Mouse (Mus musculus): Measurements from ENCODE around the gene AC131692.1. TPM values are rescaled to one million over a fixed set of nuclear protein-coding genes. Genes with fewer than 3 reads are reported as not detected.

Gene AC131692.1
- polyA plus RNA-seq, 1 experiment from 2014 or later: not detected

- H3K27ac ChIP-seq: no peak overlapping the region
- no peak for ATAC-seq (ENCODE audit: low FRiP score, low read depth)
- peaks cover 23% of the 10 kb centered on the region for H3K4me1 ChIP-seq
- no peak overlapping the region for H3K4me3 ChIP-seq
- H3K9me3 ChIP-seq: no peaks in the 10 kb centered on the region
- H3K4me2 ChIP-seq (replicated peaks): no peak overlapping the region
- no peaks in the 10 kb centered on the region for H3K27me3 ChIP-seq (replicated peaks)
- WGBS: 93% methylated on average over 31 of the region's 31 CpGs
- peaks cover 54% of the 10 kb centered on the region for H3K36me3 ChIP-seq
- no peak overlapping the region for H3K9ac ChIP-seq
Measured at GRCm38 (mm10) chr19:6070571-6071250, 23.5 kb upstream of the AC131692.1 start.

GRCm38 (mm10) chr19:6071261-6071660, 23.0 kb upstream of the AC131692.1 start:
- Histone ChIP-seq H3K36me3 (peaks cover 54% of the 10 kb centered on the region), H3K27me3 (replicated peaks) (no peaks in the 10 kb centered on the region), H3K4me1 (peaks cover 22% of the 10 kb centered on the region), H3K27ac (no peak overlapping the region), H3K9ac (no peak overlapping the region), H3K4me2 (replicated peaks) (no peak overlapping the region), H3K4me3 (no peak overlapping the region), H3K9me3 (no peaks in the 10 kb centered on the region)
- WGBS: 95% methylated on average over 19 of the region's 19 CpGs
- no peak for ATAC-seq (ENCODE audit: low FRiP score, low read depth)

- 93% methylated on average over 5 of the region's 5 CpGs for WGBS
- Histone ChIP-seq H3K4me3 (no peak overlapping the region), H3K4me1 (peaks cover 9% of the 10 kb centered on the region), H3K27ac (no peak overlapping the region), H3K36me3 (peaks cover 49% of the 10 kb centered on the region), H3K9me3 (no peaks in the 10 kb centered on the region), H3K4me2 (replicated peaks) (no peak overlapping the region), H3K27me3 (replicated peaks) (no peaks in the 10 kb centered on the region), H3K9ac (no peak overlapping the region)
- ATAC-seq (ENCODE audit: low FRiP score, low read depth): no peak
Measured at GRCm38 (mm10) chr19:6073889-6074288, 20.3 kb upstream of the AC131692.1 start.

- H3K9me3 ChIP-seq: no peaks in the 10 kb centered on the region
- peak within 1 kb of the TSS; percentile 69 for H3K4me3 ChIP-seq
- peak within 1 kb of the TSS; percentile 92 for H3K4me2 ChIP-seq (replicated peaks)
- H3K27ac ChIP-seq: peak within 1 kb of the TSS; percentile 67; the same call in 1 of the 2 replicates
- peak; percentile 82 for ATAC-seq (ENCODE audit: low FRiP score, low read depth)
- peak within 1 kb of the TSS; percentile 61 for H3K9ac ChIP-seq
- no peaks in the 10 kb centered on the region for H3K27me3 ChIP-seq (replicated peaks)
- 2% methylated on average over 33 of the region's 33 CpGs for WGBS
- H3K36me3 ChIP-seq: peaks cover 37% of the 10 kb centered on the region
- peaks cover 8% of the 10 kb centered on the region for H3K4me1 ChIP-seq
Measured at GRCm38 (mm10) chr19:6076564-6077393, 17.4 kb upstream of the AC131692.1 start, which contains the start of gene Vps51. Gene Vps51 (minus strand): TSS chr19:6077231.

GRCm38 (mm10) chr19:6079983-6080480, 14.2 kb upstream of the AC131692.1 start, which contains the start of gene Tmem262:
Gene Tmem262 (plus strand): TSS chr19:6080033.
- H3K36me3 ChIP-seq: peaks cover 27% of the 10 kb centered on the region
- no peaks in the 10 kb centered on the region for H3K27me3 ChIP-seq (replicated peaks)
- H3K4me1 ChIP-seq: peaks cover 19% of the 10 kb centered on the region
- H3K4me2 ChIP-seq (replicated peaks): no peak within 1 kb of the TSS
- no peak for ATAC-seq (ENCODE audit: low FRiP score, low read depth)
- no peak within 1 kb of the TSS for H3K9ac ChIP-seq
- H3K27ac ChIP-seq: no peak within 1 kb of the TSS
- H3K9me3 ChIP-seq: no peaks in the 10 kb centered on the region
- no peak within 1 kb of the TSS for H3K4me3 ChIP-seq
- WGBS: 95% methylated on average over 12 of the region's 12 CpGs

GRCm38 (mm10) chr19:6082156-6082555, 12.1 kb upstream of the AC131692.1 start, which contains the start of gene Gm28374:
Gene Gm28374 (minus strand): TSS chr19:6082256.
- no peak within 1 kb of the TSS for H3K4me2 ChIP-seq (replicated peaks)
- H3K27me3 ChIP-seq (replicated peaks): no peaks in the 10 kb centered on the region
- H3K9me3 ChIP-seq: no peaks in the 10 kb centered on the region
- no peak for ATAC-seq (ENCODE audit: low FRiP score, low read depth)
- WGBS: 92% methylated on average over 9 of the region's 9 CpGs
- H3K9ac ChIP-seq: no peak within 1 kb of the TSS
- peaks cover 29% of the 10 kb centered on the region for H3K36me3 ChIP-seq
- no peak within 1 kb of the TSS for H3K27ac ChIP-seq
- peaks cover 22% of the 10 kb centered on the region for H3K4me1 ChIP-seq
- H3K4me3 ChIP-seq: no peak within 1 kb of the TSS

- WGBS: under 1% methylated on average over 58 of the region's 58 CpGs
- H3K36me3 ChIP-seq: peaks cover 41% of the 10 kb centered on the region
- ATAC-seq (ENCODE audit: low FRiP score, low read depth): peak; percentile 86
- no peak within 1 kb of the TSS for H3K27ac ChIP-seq
- peak within 1 kb of the TSS; percentile 73 for H3K9ac ChIP-seq
- H3K9me3 ChIP-seq: no peaks in the 10 kb centered on the region
- H3K4me1 ChIP-seq: peaks cover 22% of the 10 kb centered on the region
- no peaks in the 10 kb centered on the region for H3K27me3 ChIP-seq (replicated peaks)
- peak within 1 kb of the TSS; percentile 71 for H3K4me3 ChIP-seq
- H3K4me2 ChIP-seq (replicated peaks): peak within 1 kb of the TSS; percentile 84
Measured at GRCm38 (mm10) chr19:6084478-6085248, 9.6 kb upstream of the AC131692.1 start, which contains the start of the genes Zfpl1 and Cdca5. Gene Zfpl1 (minus strand): TSS chr19:6084956. Gene Cdca5 (plus strand): TSS chr19:6084983.

- Histone ChIP-seq H3K27me3 (replicated peaks) (no peaks in the 10 kb centered on the region), H3K9me3 (no peaks in the 10 kb centered on the region), H3K27ac (no peak overlapping the region), H3K4me2 (replicated peaks) (peak overlapping the region; percentile 84), H3K4me3 (peak overlapping the region; percentile 71), H3K9ac (peak overlapping the region; percentile 44; the same call in 1 of the 2 replicates), H3K36me3 (peaks cover 41% of the 10 kb centered on the region), H3K4me1 (peaks cover 22% of the 10 kb centered on the region)
- WGBS: under 1% methylated on average over 17 of the region's 17 CpGs
- peak; percentile 86 for ATAC-seq (ENCODE audit: low FRiP score, low read depth)
Measured at GRCm38 (mm10) chr19:6085417-6085879, 8.8 kb upstream of the AC131692.1 start.

- Histone ChIP-seq H3K27me3 (replicated peaks) (no peaks in the 10 kb centered on the region), H3K4me3 (no peak overlapping the region), H3K9me3 (no peaks in the 10 kb centered on the region), H3K4me2 (replicated peaks) (no peak overlapping the region), H3K27ac (no peak overlapping the region), H3K4me1 (peaks cover 17% of the 10 kb centered on the region), H3K36me3 (peaks cover 42% of the 10 kb centered on the region), H3K9ac (no peak overlapping the region)
- ATAC-seq (ENCODE audit: low FRiP score, low read depth): no peak
- WGBS: 93% methylated on average over 13 of the region's 13 CpGs
Measured at GRCm38 (mm10) chr19:6088841-6089240, 5.4 kb upstream of the AC131692.1 start.

- ATAC-seq (ENCODE audit: low FRiP score, low read depth): no peak
- no peak overlapping the region for H3K4me2 ChIP-seq (replicated peaks)
- H3K9ac ChIP-seq: no peak overlapping the region
- H3K36me3 ChIP-seq: peaks cover 23% of the 10 kb centered on the region; the same call in 1 of the 2 replicates
- no peaks in the 10 kb centered on the region for H3K9me3 ChIP-seq
- H3K27me3 ChIP-seq (replicated peaks): no peaks in the 10 kb centered on the region
- no peak overlapping the region for H3K4me3 ChIP-seq
- WGBS: 95% methylated on average over 3 of the region's 3 CpGs
- no peaks in the 10 kb centered on the region for H3K4me1 ChIP-seq
- H3K27ac ChIP-seq: no peak overlapping the region
Measured at GRCm38 (mm10) chr19:6097847-6098246, 3.6 kb downstream of the AC131692.1 start.

- H3K27ac ChIP-seq: no peak overlapping the region
- H3K4me3 ChIP-seq: no peak overlapping the region
- H3K4me1 ChIP-seq: no peaks in the 10 kb centered on the region
- no peaks in the 10 kb centered on the region for H3K27me3 ChIP-seq (replicated peaks)
- H3K9me3 ChIP-seq: no peaks in the 10 kb centered on the region
- no peak overlapping the region for H3K4me2 ChIP-seq (replicated peaks)
- H3K9ac ChIP-seq: no peak overlapping the region
- ATAC-seq (ENCODE audit: low FRiP score, low read depth): no peak
- H3K36me3 ChIP-seq: peaks cover 6% of the 10 kb centered on the region; the same call in 1 of the 2 replicates
- 51% methylated on average over 6 of the region's 6 CpGs for WGBS
Measured at GRCm38 (mm10) chr19:6101186-6101585, 7.0 kb downstream of the AC131692.1 start.

All from neural tube, embryonic 12.5 days (tissue).